Mouse (Mus musculus): ENCODE data around the gene Phip.

The Phip gene

DNA sequence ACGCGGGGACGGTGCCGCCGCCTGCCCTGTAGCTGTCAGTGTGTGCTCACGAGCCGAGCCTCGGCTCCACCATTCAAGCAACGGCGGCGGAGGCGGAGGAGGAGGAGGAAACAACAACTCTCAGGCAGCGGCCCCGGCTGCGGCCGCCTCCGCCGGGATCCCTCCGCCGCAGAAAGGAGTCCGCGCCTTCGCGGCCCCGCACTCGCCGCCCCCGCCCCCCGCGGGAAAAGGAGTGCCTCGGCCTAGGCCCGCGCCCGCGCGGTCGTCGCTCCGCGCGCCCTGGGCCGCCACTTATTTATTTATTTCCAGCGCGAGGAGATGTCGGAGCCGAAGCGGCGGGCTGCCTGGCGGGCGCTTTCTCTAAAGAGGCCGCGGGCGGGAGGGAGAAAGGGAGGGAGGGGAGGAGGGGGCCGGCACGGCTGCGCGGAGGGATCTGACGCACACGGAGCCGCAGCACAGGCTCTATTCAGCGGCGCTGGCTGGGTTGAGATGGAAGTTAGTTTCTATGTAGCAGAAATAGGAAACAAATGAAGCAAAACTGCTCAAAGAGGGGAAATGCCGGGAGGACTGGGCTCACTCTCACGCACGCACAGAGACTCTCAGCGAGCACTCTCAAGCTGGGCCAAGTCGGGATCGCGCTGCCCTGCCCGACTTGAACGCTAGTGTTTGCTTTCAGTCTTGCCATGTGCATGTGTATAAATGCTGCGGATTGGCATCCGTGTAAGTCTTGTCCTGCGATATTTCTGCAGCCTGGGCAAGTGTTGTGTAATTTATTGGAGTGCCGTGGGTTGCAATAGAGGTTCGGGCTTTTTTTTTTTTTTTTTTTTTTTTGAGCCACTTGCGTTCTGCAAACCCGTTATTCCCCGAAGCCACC, at the start of gene Phip:
Phip (minus strand) TSS at position 175 of the 874 bp plus-strand sequence.
- DNase-seq (ENCODE audit: low spot score), result peak; percentile 85

DNA sequence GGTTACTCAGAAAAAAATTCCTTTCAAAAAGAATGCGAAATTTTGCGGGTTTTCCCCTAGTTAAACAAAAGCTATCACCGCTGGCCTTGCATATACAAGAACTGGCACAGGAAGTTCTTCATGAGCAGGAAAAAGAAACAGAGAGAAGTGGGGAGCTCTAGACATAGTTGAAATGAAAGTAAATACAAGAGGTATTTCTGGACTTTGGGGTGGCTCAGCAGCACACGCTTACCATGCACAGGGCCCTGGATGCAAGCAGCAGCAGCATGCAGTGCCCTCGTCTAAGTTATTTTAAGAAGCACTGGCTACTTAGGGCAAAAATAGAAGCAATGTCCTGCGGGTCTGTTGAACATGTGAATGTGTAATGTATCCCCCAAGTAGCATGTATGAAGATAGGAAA, 48.4 kb upstream of the Phip start:
- no peak for DNase-seq (ENCODE audit: low spot score)

DNA sequence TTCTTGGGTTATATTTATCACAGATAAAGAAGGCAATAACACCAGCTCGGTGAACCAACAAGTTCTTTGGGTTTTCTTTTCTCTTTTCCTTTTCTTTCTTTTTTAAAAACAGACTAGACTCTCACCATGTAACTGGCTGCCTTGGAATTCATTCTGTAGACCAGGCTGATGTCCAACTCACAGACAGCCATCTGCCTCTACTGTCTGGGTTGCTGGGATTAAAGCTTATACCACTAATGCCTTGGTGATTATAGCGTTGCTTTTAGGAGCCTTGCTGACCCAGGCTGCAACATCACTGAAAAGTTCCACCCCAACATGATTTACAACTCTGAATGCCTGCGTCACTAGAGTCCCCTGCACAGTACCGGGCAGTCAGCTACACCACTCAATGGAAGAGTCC, 39.2 kb upstream of the Phip start:
- DNase-seq (ENCODE audit: low spot score), result no peak

DNA sequence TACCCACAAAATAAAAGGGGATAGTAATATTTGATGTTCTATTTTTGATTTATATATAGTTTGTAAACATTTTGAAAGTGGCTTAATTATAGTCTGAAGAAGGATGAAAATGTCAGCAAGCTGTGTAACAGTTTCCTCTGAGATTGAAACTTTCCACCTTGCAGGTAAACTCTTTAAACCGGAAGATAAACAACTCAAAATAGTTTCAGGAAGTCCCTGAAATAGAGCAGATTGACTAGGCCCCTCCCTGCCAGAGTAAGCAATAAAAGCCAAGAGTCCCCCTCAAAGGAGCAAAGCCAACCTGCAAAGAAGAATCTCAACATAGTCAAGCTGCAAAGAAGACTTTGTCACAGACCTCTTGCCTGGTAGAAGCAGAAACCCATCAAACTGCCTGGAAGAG, 33.0 kb upstream of the Phip start:
- no peak for DNase-seq (ENCODE audit: low spot score)

DNA sequence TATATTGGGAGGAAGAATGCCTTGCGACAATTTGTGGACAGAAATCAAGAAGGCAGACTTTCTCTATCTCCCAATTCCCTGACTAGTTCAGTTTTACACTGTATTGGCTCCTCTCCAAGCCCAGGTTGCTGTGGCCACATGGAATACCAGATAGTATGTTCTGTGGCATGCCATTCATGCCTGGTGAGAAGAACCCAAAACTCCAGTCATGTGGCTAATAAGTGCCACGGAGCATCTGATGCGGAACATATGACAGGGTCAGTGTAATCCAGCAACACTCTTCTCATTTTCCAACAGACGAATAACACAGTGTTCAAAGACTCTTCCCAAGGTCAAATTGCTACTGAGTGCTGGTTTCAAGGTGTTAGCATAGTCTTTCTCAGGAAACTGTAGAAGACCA, 26.0 kb upstream of the Phip start:
- no peak for DNase-seq (ENCODE audit: low spot score)

DNA sequence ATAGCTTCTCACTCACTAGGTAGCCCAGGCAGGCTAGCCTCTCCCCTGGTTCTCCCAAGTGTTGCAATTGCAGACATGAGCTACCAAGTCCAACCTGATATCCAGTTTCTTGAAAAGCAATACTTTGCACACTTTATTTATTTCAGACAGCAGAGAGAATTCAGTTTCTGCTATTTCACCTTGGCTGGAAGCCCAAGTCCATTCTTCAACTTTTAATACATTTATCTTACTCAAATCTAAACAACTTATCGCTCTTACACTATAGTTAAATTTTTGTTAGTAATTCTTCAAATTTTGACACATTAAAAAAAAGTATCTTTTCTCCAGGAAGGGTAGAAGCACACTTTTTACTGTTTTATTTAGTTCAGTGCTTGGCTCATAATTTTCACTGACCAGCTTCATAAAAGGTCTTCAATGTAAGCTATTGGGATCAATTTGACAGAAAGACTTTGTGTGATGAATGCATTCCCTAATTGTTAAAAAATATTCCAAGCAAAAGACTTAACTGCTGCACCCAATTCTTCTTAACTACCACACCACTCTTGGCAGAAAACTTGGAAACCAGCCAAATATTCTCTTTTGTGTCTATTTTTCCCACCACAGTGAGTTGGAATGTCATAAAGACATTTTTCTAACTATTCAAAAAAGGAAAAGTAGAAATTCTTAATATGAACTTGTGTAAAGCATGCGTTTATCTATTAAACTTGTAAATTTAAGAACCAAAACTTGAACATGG, 22.6 kb upstream of the Phip start:
- DNase-seq (ENCODE audit: low spot score), result no peak

DNA sequence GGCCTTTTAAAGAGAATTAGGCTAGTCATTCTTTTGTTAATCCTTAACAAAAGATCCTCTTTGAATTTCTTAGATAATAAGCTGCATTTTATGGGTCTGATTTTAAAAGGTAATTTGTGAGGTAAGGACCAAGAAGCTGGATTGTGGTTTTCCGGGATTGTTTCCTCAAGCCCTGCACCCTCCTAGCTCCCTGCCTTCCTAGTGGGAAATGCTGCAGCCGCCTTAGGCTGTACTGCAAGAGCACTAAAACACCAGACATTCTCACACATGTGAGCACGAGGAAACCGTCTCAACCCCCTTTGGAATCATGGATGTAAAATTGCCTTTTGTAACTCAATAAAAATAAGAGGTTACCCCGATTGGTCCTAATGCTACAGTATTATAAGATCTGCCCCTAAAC, 1.6 kb upstream of the Phip start:
- no peak for DNase-seq (ENCODE audit: low spot score)

DNA sequence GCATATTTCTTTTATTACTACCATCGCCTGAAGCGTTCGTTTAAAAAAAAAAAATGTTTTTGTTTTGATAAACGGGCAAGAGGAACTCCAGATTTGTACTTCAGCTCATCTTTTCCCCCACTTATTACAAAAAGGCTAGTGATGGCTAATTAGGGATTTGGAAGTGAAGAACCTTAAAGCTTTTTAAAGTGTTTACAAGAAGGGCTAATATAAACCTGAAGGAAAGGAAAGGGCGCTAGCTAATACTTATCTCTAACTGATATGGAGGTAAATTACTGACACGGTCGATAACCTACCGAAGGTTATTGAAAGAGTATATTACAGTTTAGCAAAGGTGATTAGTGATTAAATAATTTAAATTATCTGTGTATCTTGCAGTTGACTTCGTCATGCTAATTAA, 903 bp upstream of the Phip start:
- DNase-seq (ENCODE audit: low spot score), result no peak

DNA sequence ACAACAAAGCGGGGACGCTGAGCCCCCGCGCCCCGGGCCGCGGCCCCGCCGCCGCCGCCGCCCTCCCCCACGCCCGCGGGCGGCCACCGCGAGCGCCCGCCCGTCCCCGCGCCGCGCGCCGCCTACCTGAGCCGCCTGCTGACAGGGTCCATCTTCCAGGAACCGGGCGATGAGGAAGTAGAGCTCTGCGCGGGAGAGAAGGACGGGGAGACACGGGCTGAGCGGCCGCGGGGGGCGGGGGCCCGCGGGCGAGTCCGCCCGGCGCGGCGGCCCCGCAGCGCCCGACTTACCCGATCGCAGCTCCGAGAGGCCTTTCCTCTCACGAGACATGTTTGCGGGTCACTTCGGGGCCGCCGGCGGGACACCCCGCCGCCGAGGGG, 364 bp downstream of the Phip start:
- no peak for DNase-seq (ENCODE audit: low spot score)

DNA sequence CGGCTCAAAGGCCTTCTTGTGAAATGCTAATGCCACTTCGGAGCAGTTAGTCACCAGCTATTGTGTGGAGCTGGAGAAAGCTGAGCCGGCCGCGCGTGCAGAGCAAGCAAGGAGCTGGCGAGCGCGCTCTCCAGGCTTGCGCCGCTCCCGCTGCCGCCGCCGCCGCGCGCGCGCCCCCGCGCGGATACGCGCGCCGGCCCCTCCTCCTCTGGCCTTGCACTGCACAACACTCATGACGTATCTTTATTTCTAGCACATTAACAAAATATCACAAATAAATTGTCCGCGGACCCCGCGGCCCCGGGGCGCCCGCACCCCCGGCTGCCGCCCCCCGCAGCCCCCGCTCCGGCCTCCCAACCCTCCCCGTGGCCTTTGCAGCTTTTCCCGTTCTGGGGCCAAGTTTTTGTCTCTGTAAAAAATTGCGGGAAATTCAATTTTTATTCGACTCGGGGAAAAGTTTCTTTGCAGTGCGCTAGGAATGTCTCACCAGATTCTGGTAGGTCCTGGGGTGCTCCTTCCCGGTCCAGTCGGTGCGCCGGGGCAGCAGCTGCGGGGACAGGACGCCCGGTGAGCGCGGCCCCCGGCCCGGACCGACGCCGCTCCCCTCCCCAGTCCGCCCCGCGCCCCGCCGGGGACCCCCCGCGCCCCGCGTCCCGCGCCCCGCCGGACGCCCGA, 992 bp downstream of the Phip start:
- DNase-seq (ENCODE audit: low spot score), result peak; percentile 84

DNA sequence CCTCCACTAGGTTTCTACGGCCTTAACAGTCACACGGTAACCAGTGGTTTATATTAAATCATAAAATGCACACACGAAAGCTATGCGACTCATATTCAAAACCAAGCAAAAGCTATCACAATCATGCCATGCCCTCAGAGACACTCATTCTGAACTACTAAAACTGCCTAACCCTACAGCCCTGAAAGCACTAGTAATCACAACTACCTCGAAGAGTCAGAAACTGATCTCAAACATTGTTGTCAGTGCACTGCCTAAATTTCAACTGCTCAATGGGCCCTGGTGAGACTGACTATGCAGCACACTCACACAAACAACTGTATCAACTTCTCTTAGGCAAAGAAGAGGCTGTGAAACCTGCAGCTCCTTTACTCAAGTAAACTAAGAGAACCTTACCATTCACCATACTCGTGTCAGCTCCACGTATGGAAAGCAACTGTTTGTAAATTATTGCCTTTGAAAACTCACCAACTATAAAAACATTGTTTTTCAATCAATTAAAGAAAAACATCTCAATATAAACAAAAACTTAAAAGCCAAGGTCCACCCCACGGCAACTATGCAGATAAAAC, 1.9 kb downstream of the Phip start:
- no peak for DNase-seq (ENCODE audit: low spot score)

DNA sequence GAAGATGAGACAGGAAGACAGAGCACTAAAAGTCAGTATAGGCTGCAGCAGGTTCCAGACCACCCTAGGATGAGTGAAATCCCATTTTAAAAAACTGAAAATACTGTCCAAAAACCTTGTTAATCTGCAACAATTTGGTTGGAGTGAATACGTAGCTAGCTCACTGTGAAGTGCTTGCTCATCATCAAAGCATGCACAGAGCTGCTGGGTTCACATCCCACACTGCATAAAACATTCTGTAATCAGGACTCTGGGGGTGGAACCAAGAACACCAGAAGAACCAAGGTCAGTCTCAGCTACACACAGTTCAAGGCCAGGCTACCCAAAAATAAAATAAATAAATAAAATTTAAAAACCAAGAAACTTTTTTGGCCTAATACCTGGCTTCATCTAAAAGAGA, 3.9 kb downstream of the Phip start:
- DNase-seq (ENCODE audit: low spot score), result peak; percentile 30

DNA sequence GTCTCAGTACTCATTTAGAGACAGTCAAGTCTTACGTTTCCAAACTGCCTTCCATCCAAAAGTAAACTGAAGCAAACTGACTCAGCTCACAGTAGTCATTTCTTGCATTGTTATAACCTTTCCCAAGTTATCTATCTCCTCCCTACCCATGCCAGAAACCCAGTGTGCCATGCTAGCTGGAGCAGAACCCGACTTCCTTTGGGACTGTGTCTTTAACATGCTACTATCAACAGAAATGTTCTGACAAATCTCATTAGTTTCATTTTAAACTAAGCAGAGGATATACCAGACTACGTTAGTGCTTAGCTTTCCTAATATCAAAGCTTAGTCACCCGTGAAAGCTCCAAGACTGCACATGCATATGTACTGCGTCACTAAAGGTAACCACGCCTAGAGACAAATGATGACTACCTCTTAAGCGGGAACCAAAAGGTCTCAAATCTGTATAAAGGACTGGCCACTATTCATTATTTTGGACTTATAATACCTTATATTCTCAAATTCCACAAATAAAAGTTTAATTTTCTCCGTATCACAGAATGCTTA, 8.2 kb downstream of the Phip start:
- no peak for DNase-seq (ENCODE audit: low spot score)

DNA sequence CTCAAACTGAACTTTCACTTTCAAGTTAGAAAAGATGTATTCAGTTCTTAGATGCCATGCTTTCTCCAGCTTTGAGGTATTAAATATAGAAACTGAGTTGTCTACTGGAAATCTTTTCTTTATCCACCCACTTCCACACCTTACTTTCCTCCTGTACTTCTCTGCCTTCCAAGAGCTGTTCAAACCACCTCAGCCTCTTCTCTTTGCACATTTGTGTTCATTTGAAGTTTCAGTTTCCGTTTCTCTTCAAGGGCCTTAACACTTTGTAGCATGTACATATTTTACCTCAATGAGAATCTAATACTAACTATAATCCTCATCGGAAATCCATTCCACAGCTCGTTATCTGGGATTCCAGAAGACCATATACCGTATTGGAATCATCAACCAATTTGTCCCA, 11.3 kb downstream of the Phip start:
- DNase-seq (ENCODE audit: low spot score), result no peak

DNA sequence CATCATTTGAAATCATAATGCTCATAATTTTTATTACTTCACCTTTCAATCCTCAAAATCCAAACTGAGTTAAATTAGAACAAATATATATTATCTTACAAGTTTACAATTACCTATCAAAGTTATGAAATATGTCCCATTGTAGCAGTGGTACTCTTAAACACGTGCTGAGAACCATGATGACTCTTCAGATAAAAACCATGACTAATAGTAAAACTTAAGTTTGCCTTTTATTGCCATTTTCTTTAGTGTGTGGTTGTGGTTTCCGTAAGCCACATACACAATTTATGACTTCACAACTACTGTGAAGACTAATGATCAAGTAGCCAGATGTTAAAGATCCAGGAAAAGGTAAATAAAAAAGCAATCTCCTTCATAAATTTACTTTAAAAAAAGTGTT, 14.0 kb downstream of the Phip start:
- DNase-seq (ENCODE audit: low spot score), result no peak

DNA sequence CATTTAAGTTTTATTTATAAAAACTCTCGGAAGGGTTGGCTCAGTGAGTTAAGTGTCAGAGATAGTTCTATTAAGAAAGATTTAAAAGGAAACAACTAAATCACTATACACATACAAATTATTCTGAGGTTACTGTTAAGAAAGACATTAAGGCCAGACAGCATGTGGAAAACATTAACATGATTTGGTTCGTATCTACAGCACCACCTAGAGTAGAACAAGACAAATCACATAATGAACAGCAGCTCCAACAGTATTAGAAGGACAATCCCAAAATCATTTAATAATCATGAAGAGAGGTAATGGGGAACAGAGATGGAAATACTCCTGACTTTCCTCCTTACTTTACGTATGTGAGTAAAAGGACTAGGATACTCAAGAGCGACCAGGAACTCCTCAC, 20.0 kb downstream of the Phip start:
- no peak for DNase-seq (ENCODE audit: low spot score)

DNA sequence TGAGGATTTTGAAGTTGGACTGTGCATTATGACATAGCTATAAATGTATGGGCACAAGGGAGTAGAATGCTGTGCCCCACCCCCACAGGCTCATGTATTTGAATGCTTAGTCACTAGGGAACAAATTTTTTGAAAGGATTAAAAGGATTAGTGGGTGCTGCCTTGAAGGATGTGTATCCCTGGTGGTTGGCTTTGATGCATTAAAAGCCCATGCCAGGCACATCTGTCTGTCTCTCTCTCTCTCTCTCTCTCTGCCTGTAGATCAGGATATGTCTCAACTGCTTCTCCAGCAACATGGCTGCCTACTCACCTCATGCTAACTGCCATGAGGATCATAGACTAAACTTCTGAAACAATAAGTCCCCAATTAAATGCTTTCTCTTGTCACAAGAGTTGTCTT, 23.0 kb downstream of the Phip start:
- no peak for DNase-seq (ENCODE audit: low spot score)

DNA sequence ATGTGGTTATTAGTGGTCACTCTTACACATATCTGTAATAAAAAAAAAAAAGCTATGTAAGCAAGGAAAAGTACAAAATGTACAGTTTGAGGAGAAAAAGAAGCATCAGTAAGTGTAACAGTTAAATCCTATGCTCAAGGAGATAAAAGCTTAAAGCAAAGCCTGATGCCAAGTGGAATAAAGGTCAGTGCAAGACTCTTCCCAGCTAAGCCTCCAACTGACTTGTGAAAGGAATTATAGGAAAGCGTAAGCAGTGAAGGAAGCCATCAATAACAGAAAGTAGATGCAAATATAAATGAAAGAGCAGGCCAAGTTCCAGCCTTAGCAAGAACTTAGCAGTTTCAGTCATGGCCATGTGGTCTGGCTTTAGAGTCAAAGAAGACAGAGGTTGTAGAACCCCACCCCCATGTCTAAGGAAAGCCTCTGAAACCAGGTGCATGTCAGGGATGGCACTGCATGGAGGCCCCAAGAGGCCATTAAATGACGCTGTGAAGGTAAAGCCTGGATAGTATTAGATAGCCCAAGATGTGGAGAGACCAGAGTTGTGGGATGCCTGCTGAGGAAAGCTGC, 23.8 kb downstream of the Phip start:
- no peak for DNase-seq (ENCODE audit: low spot score)

DNA sequence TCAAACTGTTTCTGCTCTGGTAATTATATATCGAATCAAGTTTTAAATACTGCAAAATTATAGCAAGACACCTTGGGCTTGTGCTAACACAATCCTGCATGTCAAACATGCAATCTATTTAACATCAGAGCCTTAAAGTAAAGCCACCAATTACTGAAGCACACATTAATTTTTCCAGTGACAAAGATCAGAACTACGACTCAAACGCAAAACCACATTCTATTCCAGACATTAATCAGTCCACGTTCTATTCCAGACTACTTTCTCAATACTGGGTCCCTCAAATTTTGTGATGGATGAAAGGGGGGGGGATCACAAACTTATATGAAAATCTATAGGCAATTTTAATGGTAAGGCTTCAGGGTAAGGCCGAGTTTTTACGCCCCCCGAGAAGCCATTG, 68.1 kb downstream of the Phip start:
- DNase-seq (ENCODE audit: low spot score), result no peak

DNA sequence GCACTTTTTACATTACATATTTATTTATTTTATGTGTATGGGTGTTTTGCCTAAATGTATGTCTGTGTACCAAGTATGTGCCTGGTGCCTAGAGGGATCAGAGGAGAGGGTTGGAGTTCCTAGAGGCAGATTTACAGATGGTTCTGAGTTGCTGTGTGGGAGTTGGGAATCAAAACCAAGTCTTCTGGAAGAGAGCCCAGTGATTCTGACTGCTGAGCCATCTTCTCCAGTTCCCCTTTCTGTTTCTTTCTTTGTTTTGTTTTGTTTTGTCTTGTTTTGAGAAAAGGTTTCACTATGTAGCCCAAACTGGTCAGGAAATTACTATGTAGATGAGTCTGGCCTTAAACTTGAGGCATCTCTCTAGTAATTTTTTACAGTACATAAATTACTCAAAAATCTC, 86.7 kb downstream of the Phip start:
- no peak for DNase-seq (ENCODE audit: low spot score)

DNA sequence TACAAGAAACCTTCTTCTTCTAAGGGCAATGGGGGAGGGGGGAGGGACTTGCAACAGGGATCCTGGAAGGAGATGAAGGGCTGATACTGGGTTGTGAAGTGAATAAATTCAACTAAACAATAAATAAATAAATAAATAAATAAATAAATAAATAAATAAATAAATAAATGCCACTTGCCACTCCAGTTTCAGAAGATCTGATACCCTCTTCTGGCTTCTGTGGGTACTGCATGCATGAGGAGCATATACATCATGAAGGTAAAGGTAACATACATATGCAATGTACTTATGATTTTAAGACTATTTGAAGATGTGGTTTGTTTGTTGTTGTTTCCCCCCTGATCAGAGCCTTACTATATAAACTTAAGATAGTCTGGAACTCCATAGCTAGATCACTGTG, 91.1 kb downstream of the Phip start:
- no peak for DNase-seq (ENCODE audit: low spot score)

DNA sequence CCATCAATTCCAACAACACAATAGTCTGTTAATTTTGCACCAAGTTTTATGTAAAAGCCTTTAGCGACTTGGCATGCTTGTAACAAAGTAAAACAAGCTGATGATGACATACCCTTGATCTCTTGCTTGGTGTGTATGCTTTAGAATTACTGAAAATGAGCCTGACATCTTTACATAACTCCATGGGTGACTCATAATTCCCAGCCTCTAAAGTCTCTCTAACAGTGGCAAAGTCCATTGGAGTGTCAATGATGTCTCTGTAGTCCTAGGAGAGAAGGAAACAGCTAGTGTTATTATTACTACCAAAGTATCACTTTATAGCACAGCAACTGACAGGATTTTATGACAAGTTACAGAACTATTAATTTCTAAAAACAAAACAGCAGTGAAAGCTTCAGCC, 98.2 kb downstream of the Phip start:
- DNase-seq (ENCODE audit: low spot score), result no peak
